Mouse (Mus musculus): ENCODE data around the gene Slc5a11. TPM values are rescaled to one million over a fixed set of nuclear protein-coding genes. Genes with fewer than 3 reads are reported as not detected.

Gene Slc5a11
- polyA plus RNA-seq, 1 experiment from 2014 or later = 0.30 TPM

GRCm38 (mm10) chr7:123217448-123218354 lies 3.1 kb downstream of the Slc5a11 start:
- no peak for DNase-seq (ENCODE audit: low spot score)

GRCm38 (mm10) chr7:123218620-123219019 lies 4.0 kb downstream of the Slc5a11 start:
- no peak overlapping the region for H3K4me3 ChIP-seq
- H3K27ac ChIP-seq (replicated peaks) = peak overlapping the region; percentile 2; the same call in 1 of the 2 replicates
- no peaks in the 10 kb centered on the region for H3K9me3 ChIP-seq
- peaks cover 25% of the 10 kb centered on the region for H3K4me1 ChIP-seq
- peak; percentile 25 for DNase-seq (ENCODE audit: low spot score)
- no peaks in the 10 kb centered on the region for H3K36me3 ChIP-seq (replicated peaks)
- no peaks in the 10 kb centered on the region for H3K27me3 ChIP-seq (replicated peaks; ENCODE audit: low read depth, poor library complexity, severe bottlenecking)
- 30% methylated on average over 6 of the region's 6 CpGs for WGBS

More at GRCm38 (mm10) chr7:123217448-123218354, 3.1 kb downstream of the Slc5a11 start:
- WGBS = 78% methylated on average over 7 of the region's 7 CpGs
- H3K27ac ChIP-seq (replicated peaks) = no peak overlapping the region
- no peak overlapping the region for H3K4me3 ChIP-seq
- H3K9me3 ChIP-seq = no peaks in the 10 kb centered on the region
- H3K4me1 ChIP-seq = peaks cover 25% of the 10 kb centered on the region
- no peaks in the 10 kb centered on the region for H3K36me3 ChIP-seq (replicated peaks)
- no peaks in the 10 kb centered on the region for H3K27me3 ChIP-seq (replicated peaks; ENCODE audit: low read depth, poor library complexity, severe bottlenecking)

- Histone ChIP-seq H3K9me3 (no peaks in the 10 kb centered on the region), H3K27me3 (replicated peaks; ENCODE audit: low read depth, poor library complexity, severe bottlenecking) (no peaks in the 10 kb centered on the region), H3K36me3 (replicated peaks) (no peaks in the 10 kb centered on the region), H3K4me1 (peaks cover 16% of the 10 kb centered on the region), H3K27ac (replicated peaks) (no peak overlapping the region), H3K4me3 (no peak overlapping the region)
- DNase-seq (ENCODE audit: low spot score) = no peak
- 71% methylated on average over 13 of the region's 13 CpGs for WGBS
These were observed 5.4 kb downstream of the Slc5a11 start for GRCm38 (mm10) chr7:123219781-123220632.

- Histone ChIP-seq H3K27ac (replicated peaks) (no peak overlapping the region), H3K36me3 (replicated peaks) (no peaks in the 10 kb centered on the region), H3K4me3 (no peak overlapping the region), H3K4me1 (peaks cover 16% of the 10 kb centered on the region), H3K27me3 (replicated peaks; ENCODE audit: low read depth, poor library complexity, severe bottlenecking) (no peaks in the 10 kb centered on the region), H3K9me3 (no peaks in the 10 kb centered on the region)
- 72% methylated on average over 2 of the region's 2 CpGs for WGBS
- DNase-seq (ENCODE audit: low spot score) = no peak
These were observed 6.0 kb downstream of the Slc5a11 start for GRCm38 (mm10) chr7:123220633-123220942.

GRCm38 (mm10) chr7:123224076-123224475 lies 9.5 kb downstream of the Slc5a11 start:
- Histone ChIP-seq H3K4me1 (peaks cover 12% of the 10 kb centered on the region), H3K4me3 (no peak overlapping the region), H3K9me3 (no peaks in the 10 kb centered on the region), H3K27me3 (replicated peaks; ENCODE audit: low read depth, poor library complexity, severe bottlenecking) (no peaks in the 10 kb centered on the region), H3K36me3 (replicated peaks) (no peaks in the 10 kb centered on the region), H3K27ac (replicated peaks) (no peak overlapping the region)
- WGBS = 84% methylated on average over 9 of the region's 9 CpGs
- DNase-seq (ENCODE audit: low spot score) = no peak

GRCm38 (mm10) chr7:123225159-123225558 lies 10.6 kb downstream of the Slc5a11 start:
- Histone ChIP-seq H3K4me1 (peaks cover 6% of the 10 kb centered on the region), H3K36me3 (replicated peaks) (no peaks in the 10 kb centered on the region), H3K9me3 (no peaks in the 10 kb centered on the region), H3K27me3 (replicated peaks; ENCODE audit: low read depth, poor library complexity, severe bottlenecking) (no peaks in the 10 kb centered on the region), H3K27ac (replicated peaks) (no peak overlapping the region), H3K4me3 (no peak overlapping the region)
- no peak for DNase-seq (ENCODE audit: low spot score)
- WGBS = 86% methylated on average over 4 of the region's 4 CpGs

- 29% methylated on average over 4 of the region's 4 CpGs for WGBS
- DNase-seq (ENCODE audit: low spot score) = peak; percentile 67
These were observed 20.9 kb downstream of the Slc5a11 start for GRCm38 (mm10) chr7:123235449-123235848.

GRCm38 (mm10) chr7:123238621-123239020 lies 24.0 kb downstream of the Slc5a11 start:
- 87% methylated on average over 4 of the region's 4 CpGs for WGBS
- no peak for DNase-seq (ENCODE audit: low spot score)

More at GRCm38 (mm10) chr7:123235449-123235848, 20.9 kb downstream of the Slc5a11 start:
- H3K27me3 ChIP-seq (replicated peaks; ENCODE audit: low read depth, poor library complexity, severe bottlenecking) = no peaks in the 10 kb centered on the region
- no peaks in the 10 kb centered on the region for H3K36me3 ChIP-seq (replicated peaks)
- H3K27ac ChIP-seq (replicated peaks) = no peak overlapping the region
- no peaks in the 10 kb centered on the region for H3K4me1 ChIP-seq
- H3K9me3 ChIP-seq = no peaks in the 10 kb centered on the region
- no peak overlapping the region for H3K4me3 ChIP-seq

GRCm38 (mm10) chr7:123240064-123240463 lies 25.5 kb downstream of the Slc5a11 start:
- H3K4me1 ChIP-seq = no peaks in the 10 kb centered on the region
- H3K27ac ChIP-seq (replicated peaks) = no peak overlapping the region
- no peak for DNase-seq (ENCODE audit: low spot score)
- H3K9me3 ChIP-seq = no peaks in the 10 kb centered on the region
- 75% methylated on average over 6 of the region's 6 CpGs for WGBS
- H3K36me3 ChIP-seq (replicated peaks) = no peaks in the 10 kb centered on the region
- H3K4me3 ChIP-seq = no peak overlapping the region
- H3K27me3 ChIP-seq (replicated peaks; ENCODE audit: low read depth, poor library complexity, severe bottlenecking) = no peaks in the 10 kb centered on the region

More at GRCm38 (mm10) chr7:123238621-123239020, 24.0 kb downstream of the Slc5a11 start:
- H3K36me3 ChIP-seq (replicated peaks) = no peaks in the 10 kb centered on the region
- H3K4me3 ChIP-seq = no peak overlapping the region
- H3K27ac ChIP-seq (replicated peaks) = no peak overlapping the region
- H3K27me3 ChIP-seq (replicated peaks; ENCODE audit: low read depth, poor library complexity, severe bottlenecking) = no peaks in the 10 kb centered on the region
- H3K4me1 ChIP-seq = no peaks in the 10 kb centered on the region
- no peaks in the 10 kb centered on the region for H3K9me3 ChIP-seq

- Histone ChIP-seq H3K36me3 (replicated peaks) (no peaks in the 10 kb centered on the region), H3K4me3 (no peak overlapping the region), H3K27ac (replicated peaks) (no peak overlapping the region), H3K27me3 (replicated peaks; ENCODE audit: low read depth, poor library complexity, severe bottlenecking) (no peaks in the 10 kb centered on the region), H3K9me3 (no peaks in the 10 kb centered on the region), H3K4me1 (no peaks in the 10 kb centered on the region)
- WGBS = 94% methylated on average over 7 of the region's 7 CpGs
- DNase-seq (ENCODE audit: low spot score) = no peak
These were observed 27.7 kb downstream of the Slc5a11 start for GRCm38 (mm10) chr7:123242241-123242640.

GRCm38 (mm10) chr7:123244833-123245232 lies 30.3 kb downstream of the Slc5a11 start:
- H3K27me3 ChIP-seq (replicated peaks; ENCODE audit: low read depth, poor library complexity, severe bottlenecking) = no peaks in the 10 kb centered on the region

GRCm38 (mm10) chr7:123246504-123247084 lies 32.0 kb downstream of the Slc5a11 start:
- Histone ChIP-seq H3K36me3 (replicated peaks) (no peaks in the 10 kb centered on the region), H3K27ac (replicated peaks) (no peak overlapping the region), H3K4me3 (no peak overlapping the region), H3K9me3 (no peaks in the 10 kb centered on the region), H3K27me3 (replicated peaks; ENCODE audit: low read depth, poor library complexity, severe bottlenecking) (no peaks in the 10 kb centered on the region), H3K4me1 (no peaks in the 10 kb centered on the region)
- 72% methylated on average over 4 of the region's 4 CpGs for WGBS
- no peak for DNase-seq (ENCODE audit: low spot score)

More at GRCm38 (mm10) chr7:123244833-123245232, 30.3 kb downstream of the Slc5a11 start:
- 82% methylated on average over 1 of the region's 1 CpGs for WGBS
- DNase-seq (ENCODE audit: low spot score) = no peak
- no peaks in the 10 kb centered on the region for H3K36me3 ChIP-seq (replicated peaks)
- no peak overlapping the region for H3K4me3 ChIP-seq
- no peak overlapping the region for H3K27ac ChIP-seq (replicated peaks)
- H3K9me3 ChIP-seq = no peaks in the 10 kb centered on the region
- no peaks in the 10 kb centered on the region for H3K4me1 ChIP-seq
